Mouse (Mus musculus) stomach, embryonic 16.5 days (tissue): ENCODE data around the gene Hexim1. TPM values are rescaled to one million over a fixed set of nuclear protein-coding genes. Genes with fewer than 3 reads are reported as not detected.

Source experiments
- ATAC-seq: fragments of 200-750 bp; cut with Nextera tagmentation; 2 replicates; pipeline ENCODE4 v1.8.0; 2017; ENCODE audit warnings: moderate number of reproducible peaks, moderate TSS enrichment; ENCODE audit not compliant: insufficient read depth, low FRiP score
- H3K27ac ChIP-seq: fragments of 300-500 bp; sonication (generic); 2 replicates; pipeline ENCODE4 v1.5.1; 2014; ENCODE audit warnings: low read length
- H3K27me3 ChIP-seq: fragments of 300-500 bp; sonication (generic); 2 replicates; pipeline ENCODE4 v1.6.1; 2014; ENCODE audit warnings: low read length, control low read depth, mixed read lengths; ENCODE audit not compliant: control insufficient read depth, insufficient read depth
- H3K36me3 ChIP-seq: fragments of 300-500 bp; sonication (generic); 2 replicates; pipeline ENCODE4 v1.6.1; 2014; ENCODE audit warnings: low read length; ENCODE audit not compliant: control insufficient read depth, insufficient read depth
- H3K4me1 ChIP-seq: fragments of 300-500 bp; sonication (generic); 2 replicates; pipeline ENCODE4 v1.6.1; 2014; ENCODE audit warnings: low read length, control low read depth, mixed read lengths; ENCODE audit not compliant: control insufficient read depth, insufficient read depth
- H3K4me2 ChIP-seq: fragments of 300-500 bp; sonication (generic); 2 replicates; pipeline ENCODE4 v1.6.1; 2014; ENCODE audit warnings: low read depth, low read length, mixed read lengths
- H3K4me3 ChIP-seq: fragments of 300-500 bp; sonication (generic); replicated peaks from 2 replicates; pipeline ENCODE4 v1.5.1; 2014; ENCODE audit warnings: mild to moderate bottlenecking, low read length
- H3K9ac ChIP-seq: fragments of 300-500 bp; sonication (generic); 2 replicates; pipeline ENCODE4 v1.6.1; 2014; ENCODE audit warnings: low read length
- H3K9me3 ChIP-seq: fragments of 300-500 bp; sonication (generic); replicated peaks from 2 replicates; pipeline ENCODE4 v1.6.1; 2016; ENCODE audit warnings: low read length, control low read depth; ENCODE audit not compliant: control insufficient read depth
- WGBS: fragments of 180-500 bp; shearing (Covaris S2); extraction: QIAGEN DNeasy Blood & Tissue Kit; methylation state at CpG from one replicate; pipeline ENCODE4 v1.1.7; 2014; 5-methylcytosine and 5-hydroxymethylcytosine counted together
- polyA plus RNA-seq: library from polyadenylated mRNA; unstranded; fragments of >200 nt; fragmentation: Nextera tagmentation; extraction: Ambion mirVana; gene quantifications from 2 replicates; pipeline ENCODE4 v1.2.1, GENCODE M21; 2015

The Hexim1 gene
- polyA plus RNA-seq, 1 experiment from 2014 or later, result 5.7 TPM

DNA sequence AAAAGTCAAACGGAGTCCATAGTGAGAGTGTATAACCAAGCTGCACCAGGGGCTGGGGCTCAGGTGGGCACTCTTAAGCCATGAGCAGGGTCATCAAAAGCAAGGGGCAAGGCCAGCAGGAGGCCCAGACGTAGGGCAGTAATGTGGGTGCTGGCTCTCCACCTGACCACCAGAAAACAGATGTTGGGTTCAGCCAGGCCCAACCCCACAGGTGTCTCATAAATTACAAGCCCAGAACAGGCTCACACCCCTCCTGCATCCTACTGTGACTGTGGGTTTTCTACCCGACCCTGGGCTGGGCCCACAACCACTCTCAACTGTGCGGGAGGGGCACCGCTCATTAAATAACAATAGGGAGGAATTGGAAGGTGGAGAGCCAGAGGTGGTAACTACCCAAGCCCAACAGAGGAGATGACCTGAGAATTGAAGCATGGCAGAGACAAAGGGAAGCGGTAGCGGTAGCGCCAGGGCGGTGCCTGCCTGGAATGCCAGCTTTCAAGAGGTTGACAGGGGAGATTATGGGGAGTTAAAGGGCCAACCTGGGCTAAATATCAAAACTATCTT lies 20.8 kb upstream of the Hexim1 start:
- H3K9me3 ChIP-seq, result no peaks in the 10 kb centered on the region
- ATAC-seq, result no peak
- H3K4me1 ChIP-seq, result peaks cover 30% of the 10 kb centered on the region
- no peak overlapping the region for H3K4me3 ChIP-seq
- no peak overlapping the region for H3K4me2 ChIP-seq
- WGBS, result 68% methylated on average over 9 of the region's 9 CpGs
- H3K36me3 ChIP-seq, result no peaks in the 10 kb centered on the region
- no peaks in the 10 kb centered on the region for H3K27me3 ChIP-seq
- H3K27ac ChIP-seq, result peak overlapping the region; percentile 88
- peak overlapping the region; percentile 41; the same call in 1 of the 2 replicates for H3K9ac ChIP-seq

DNA sequence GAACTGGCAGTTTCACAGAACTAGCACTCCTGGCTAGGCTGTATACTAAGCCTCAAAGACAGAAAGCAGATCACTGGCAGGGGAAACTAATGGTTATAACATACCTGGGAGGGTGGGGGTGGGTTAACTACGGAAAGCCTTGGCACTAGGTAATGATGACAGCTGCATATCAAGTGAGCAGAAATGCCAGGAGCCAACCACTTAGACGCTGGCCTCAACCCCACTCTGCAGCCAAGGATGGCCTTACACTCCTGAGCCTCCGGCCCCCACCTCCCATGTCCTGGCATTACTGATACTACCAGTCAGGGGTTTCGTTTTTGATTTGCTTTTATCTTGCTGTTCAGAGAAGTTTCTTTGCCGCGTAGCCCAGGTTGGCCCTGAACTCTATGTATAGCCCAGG lies 20.2 kb upstream of the Hexim1 start:
- peaks cover 1% of the 10 kb centered on the region; the same call in 1 of the 2 replicates for H3K27me3 ChIP-seq
- no peaks in the 10 kb centered on the region for H3K36me3 ChIP-seq
- no peak overlapping the region for H3K4me3 ChIP-seq
- no peaks in the 10 kb centered on the region for H3K9me3 ChIP-seq
- H3K27ac ChIP-seq, result no peak overlapping the region
- no peak for ATAC-seq
- 88% methylated on average over 6 of the region's 6 CpGs for WGBS
- peaks cover 30% of the 10 kb centered on the region for H3K4me1 ChIP-seq
- no peak overlapping the region for H3K9ac ChIP-seq
- no peak overlapping the region for H3K4me2 ChIP-seq

DNA sequence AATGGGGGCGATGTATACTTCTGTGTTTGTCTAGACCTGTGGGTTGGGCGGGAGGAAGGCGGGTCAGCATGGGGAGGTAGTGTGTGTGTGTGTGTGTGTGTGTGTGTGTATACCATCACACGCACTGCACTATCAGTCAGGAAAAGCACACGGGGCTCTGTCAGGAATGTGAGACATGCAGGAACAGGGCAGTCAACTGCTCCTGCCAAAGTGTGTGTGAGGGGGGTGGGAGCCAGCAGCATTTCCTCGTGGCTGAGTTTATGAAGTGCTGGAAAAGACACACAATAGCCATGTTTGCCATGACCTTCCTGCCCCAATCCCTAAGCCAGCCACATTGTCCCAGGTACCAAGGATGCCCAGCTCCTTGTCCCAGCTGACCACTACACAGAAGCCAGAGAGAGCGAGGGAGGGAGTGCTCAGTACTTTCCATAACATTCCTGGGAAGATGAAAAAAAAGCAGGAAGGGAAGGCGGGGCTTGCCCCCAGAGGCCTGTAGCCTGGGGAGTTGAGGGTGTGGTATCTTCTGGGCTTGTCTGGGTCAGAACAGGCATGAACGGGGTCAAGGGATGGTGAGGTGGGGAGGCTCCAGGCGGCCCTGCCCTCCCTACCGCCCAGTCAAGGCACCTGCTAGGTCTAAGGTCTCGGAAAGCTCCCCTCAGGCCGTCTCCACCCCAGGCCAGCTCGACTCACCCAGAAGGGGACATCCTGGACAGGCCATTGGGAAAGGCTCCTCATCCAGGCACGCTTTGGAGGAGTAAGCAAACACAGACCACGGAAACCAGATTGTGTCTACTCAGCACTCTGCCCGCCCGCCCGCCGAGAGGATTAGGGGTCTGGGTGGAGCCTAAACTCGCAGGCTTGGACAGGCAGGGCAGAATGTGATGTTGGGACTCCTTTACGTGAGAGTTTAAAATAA lies 18.8 kb upstream of the Hexim1 start:
- H3K4me2 ChIP-seq, result peak overlapping the region; percentile 42
- peaks cover 35% of the 10 kb centered on the region for H3K4me1 ChIP-seq
- H3K27ac ChIP-seq, result peak overlapping the region; percentile 82
- H3K9me3 ChIP-seq, result no peaks in the 10 kb centered on the region
- WGBS, result 18% methylated on average over 22 of the region's 22 CpGs
- peak overlapping the region; percentile 59 for H3K9ac ChIP-seq
- peaks cover 5% of the 10 kb centered on the region; the same call in 1 of the 2 replicates for H3K27me3 ChIP-seq
- ATAC-seq, result 0 out of 2 replicates have a peak, but pooled peaks have one; percentile 4
- H3K4me3 ChIP-seq, result peak overlapping the region; percentile 19; the same call in 1 of the 2 replicates
- H3K36me3 ChIP-seq, result no peaks in the 10 kb centered on the region

DNA sequence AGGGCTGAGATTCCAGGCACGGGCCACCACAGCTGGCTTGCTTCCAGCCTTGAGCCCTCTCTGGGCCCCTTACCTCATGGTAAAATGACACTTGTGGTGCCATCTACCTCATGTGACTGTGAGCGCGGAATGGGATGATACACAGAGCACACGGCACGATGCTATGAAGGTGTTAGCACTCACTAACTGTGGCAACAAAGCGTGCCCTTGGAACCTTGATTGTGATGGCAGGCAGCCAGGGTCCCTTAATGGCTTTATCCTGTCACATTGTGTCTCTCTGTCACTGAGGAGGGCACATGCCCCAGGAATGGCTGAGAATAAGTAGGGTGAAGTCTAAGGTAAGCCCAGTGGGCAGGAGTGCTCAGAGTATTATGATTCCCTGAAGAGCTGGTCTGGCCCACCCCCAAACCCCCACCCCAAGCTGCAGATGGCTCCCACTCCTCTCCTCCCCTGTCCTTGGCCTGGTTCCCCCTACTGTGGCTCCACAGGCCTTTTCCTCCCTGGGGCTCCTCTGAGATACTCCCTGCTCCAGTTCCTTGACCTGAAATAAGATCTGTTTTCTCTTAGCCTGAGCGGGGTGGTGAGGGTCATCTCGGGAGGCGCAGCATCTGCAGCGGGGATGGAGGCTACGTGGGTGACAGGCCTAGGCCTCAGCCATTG lies 17.4 kb upstream of the Hexim1 start:
- ATAC-seq, result no peak

DNA sequence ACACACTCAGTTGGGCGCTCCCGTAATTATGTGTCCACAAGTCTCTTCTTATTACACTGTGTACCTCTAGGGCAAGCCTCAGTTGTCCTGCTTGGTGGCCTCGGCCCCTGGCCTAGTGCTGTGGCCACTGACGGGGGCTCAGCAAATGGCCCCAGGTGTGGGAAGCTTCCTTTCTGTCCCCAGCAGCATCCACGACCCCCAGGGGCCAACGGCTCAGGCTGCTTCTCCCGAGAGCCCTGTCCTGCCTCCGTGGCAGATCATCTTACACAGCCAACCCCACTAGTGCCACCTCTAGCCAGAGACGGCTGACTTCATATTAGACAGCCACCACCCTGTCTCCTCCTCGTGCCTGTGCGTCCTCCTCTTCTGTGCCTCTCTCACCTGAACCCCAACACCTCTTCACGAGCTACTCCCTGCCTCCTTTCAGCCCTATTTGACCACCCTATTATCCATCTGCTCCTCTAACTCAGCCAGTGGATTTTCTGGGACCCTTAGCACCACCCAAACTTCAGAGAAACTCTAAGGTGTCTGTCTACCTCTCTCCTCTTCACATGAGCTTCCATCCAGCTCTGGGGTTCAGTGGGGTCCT lies 16.6 kb upstream of the Hexim1 start:
- Histone ChIP-seq H3K4me2 (no peak overlapping the region), H3K27ac (no peak overlapping the region), H3K36me3 (no peaks in the 10 kb centered on the region), H3K4me3 (no peak overlapping the region), H3K4me1 (peaks cover 40% of the 10 kb centered on the region), H3K9ac (no peak overlapping the region; the same call in 1 of the 2 replicates), H3K27me3 (peaks cover 5% of the 10 kb centered on the region; the same call in 1 of the 2 replicates), H3K9me3 (no peaks in the 10 kb centered on the region)
- ATAC-seq, result no peak
- WGBS, result 65% methylated on average over 12 of the region's 12 CpGs

More for the DNA sequence above, 17.4 kb upstream of the Hexim1 start:
- H3K4me2 ChIP-seq, result no peak overlapping the region
- no peaks in the 10 kb centered on the region for H3K36me3 ChIP-seq
- no peak overlapping the region for H3K4me3 ChIP-seq
- no peak overlapping the region; the same call in 1 of the 2 replicates for H3K9ac ChIP-seq
- 74% methylated on average over 11 of the region's 11 CpGs for WGBS
- H3K9me3 ChIP-seq, result no peaks in the 10 kb centered on the region
- peaks cover 37% of the 10 kb centered on the region for H3K4me1 ChIP-seq
- peaks cover 5% of the 10 kb centered on the region; the same call in 1 of the 2 replicates for H3K27me3 ChIP-seq
- H3K27ac ChIP-seq, result no peak overlapping the region

DNA sequence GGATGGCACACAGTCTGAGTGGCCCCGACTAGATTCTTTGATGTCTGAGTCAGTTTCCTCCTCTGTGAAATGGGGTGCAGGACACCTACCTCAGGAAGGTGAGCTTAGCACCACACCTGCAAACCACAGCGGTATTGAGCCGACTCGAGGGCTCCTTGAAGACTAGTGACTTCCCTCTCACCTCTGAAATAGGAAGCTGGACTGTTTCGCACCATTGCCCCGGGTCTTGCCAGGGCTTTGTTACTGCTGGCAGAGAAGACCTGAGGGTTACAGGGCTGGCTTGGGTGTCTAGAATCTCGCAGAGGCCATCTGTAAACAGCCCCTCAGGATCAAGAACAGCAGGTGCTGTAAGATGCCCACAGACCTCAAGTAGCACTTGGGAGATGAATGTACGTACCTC lies 15.7 kb upstream of the Hexim1 start:
- peak overlapping the region; percentile 80; the same call in 1 of the 2 replicates for H3K4me2 ChIP-seq
- H3K4me1 ChIP-seq, result peaks cover 44% of the 10 kb centered on the region
- H3K27ac ChIP-seq, result no peak overlapping the region

DNA sequence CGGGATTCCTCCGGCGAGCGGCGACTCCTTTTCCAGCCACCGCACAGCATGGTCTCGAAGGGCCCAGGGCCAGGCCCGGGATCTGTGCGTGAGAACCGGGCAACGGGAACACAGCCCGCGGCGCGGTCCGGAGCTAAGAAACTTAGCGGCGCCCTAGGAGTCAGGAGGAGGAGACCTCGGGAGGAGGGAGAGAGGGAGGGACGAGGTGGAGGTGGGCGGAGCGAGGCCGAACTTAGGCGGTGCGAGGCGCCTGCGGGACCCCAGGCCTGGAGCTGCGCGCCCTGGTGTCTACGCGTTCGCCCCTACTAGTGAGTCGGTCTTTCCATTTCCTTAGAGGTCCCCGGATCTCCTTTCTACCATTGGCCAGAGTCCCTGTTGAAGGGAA lies 14.6 kb upstream of the Hexim1 start, which contains the start of the genes Plcd3 and Acbd4:
Plcd3 (minus strand) TSS at position 178 of the 385 bp plus-strand sequence.
Acbd4 (plus strand) TSS at position 202 of the 385 bp plus-strand sequence.
- Histone ChIP-seq H3K4me3 (peak within 1 kb of the TSS; percentile 72), H3K9ac (peak within 1 kb of the TSS; percentile 81), H3K27ac (peak within 1 kb of the TSS; percentile 38), H3K4me2 (peak within 1 kb of the TSS; percentile 80), H3K9me3 (no peaks in the 10 kb centered on the region), H3K4me1 (peaks cover 43% of the 10 kb centered on the region), H3K27me3 (peaks cover 5% of the 10 kb centered on the region; the same call in 1 of the 2 replicates), H3K36me3 (no peaks in the 10 kb centered on the region; the same call in 1 of the 2 replicates)
- peak; percentile 63; the same call in 1 of the 2 replicates for ATAC-seq
- 0% methylated on average over 34 of the region's 34 CpGs for WGBS

More for the DNA sequence above, 15.7 kb upstream of the Hexim1 start:
- Histone ChIP-seq H3K9me3 (no peaks in the 10 kb centered on the region), H3K9ac (no peak overlapping the region), H3K4me3 (no peak overlapping the region), H3K27me3 (peaks cover 5% of the 10 kb centered on the region; the same call in 1 of the 2 replicates), H3K36me3 (no peaks in the 10 kb centered on the region)
- 73% methylated on average over 8 of the region's 8 CpGs for WGBS
- no peak for ATAC-seq

DNA sequence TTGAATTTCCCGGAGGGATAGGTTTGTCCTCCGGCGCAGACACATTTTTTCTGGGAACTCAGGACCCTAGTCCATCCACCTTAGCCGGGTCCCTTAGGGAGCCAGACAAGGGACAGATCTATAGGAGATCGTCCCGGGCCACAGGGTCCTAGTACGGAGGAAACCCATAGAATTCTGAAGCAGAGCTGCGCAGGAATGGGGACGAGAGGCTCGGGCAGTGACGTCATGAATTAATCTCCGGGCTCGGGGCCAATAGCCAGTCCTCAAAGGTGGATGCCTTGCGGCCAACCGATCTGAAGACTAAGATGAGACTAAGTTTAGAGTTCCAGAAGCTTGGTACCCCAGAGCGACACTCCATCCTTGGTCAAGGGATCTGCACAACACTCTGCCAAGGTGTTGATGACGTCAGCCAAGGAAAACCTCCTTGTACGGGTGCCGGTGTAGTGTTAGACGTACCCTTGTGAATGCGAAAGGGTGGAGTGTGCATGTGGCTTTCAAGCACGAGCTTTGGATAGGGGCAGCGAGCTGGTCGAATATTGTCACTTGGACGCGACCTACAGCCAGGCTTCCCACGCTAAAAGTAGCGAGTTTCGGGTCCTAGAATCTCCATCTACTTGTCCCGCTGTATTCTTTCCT lies 14.0 kb upstream of the Hexim1 start:
- Histone ChIP-seq H3K4me2 (peak overlapping the region; percentile 80), H3K27me3 (peaks cover 5% of the 10 kb centered on the region; the same call in 1 of the 2 replicates), H3K9me3 (no peaks in the 10 kb centered on the region), H3K4me3 (peak overlapping the region; percentile 72), H3K4me1 (peaks cover 37% of the 10 kb centered on the region), H3K27ac (peak overlapping the region; percentile 38), H3K36me3 (no peaks in the 10 kb centered on the region; the same call in 1 of the 2 replicates), H3K9ac (peak overlapping the region; percentile 81)
- peak; percentile 7; the same call in 1 of the 2 replicates for ATAC-seq
- 4% methylated on average over 30 of the region's 30 CpGs for WGBS
